Mouse (Mus musculus) urinary bladder, postnatal 36 days (tissue): ENCODE results near the gene Cdx2.

Source experiments
- DNase-seq, 2 experiments: peaks; one replicate each; pipeline ENCODE4 v3.0.0; 2022; ENCODE audit warnings: low spot score in 2 of 2, mixed read lengths in 1 of 2

Gene Cdx2

GRCm38 (mm10) chr5:147315432-147316075, 8.5 kb upstream of the Cdx2 start:
- no peak for DNase-seq

- no peak for DNase-seq
Observed at GRCm38 (mm10) chr5:147314646-147315431, 7.8 kb upstream of the Cdx2 start.

- DNase-seq, result no peak
Observed at GRCm38 (mm10) chr5:147312830-147313685, 6.0 kb upstream of the Cdx2 start.

GRCm38 (mm10) chr5:147309786-147310185, 2.7 kb upstream of the Cdx2 start:
- DNase-seq, result no peak

GRCm38 (mm10) chr5:147308451-147308850, 1.4 kb upstream of the Cdx2 start:
- DNase-seq, result no peak

DNA sequence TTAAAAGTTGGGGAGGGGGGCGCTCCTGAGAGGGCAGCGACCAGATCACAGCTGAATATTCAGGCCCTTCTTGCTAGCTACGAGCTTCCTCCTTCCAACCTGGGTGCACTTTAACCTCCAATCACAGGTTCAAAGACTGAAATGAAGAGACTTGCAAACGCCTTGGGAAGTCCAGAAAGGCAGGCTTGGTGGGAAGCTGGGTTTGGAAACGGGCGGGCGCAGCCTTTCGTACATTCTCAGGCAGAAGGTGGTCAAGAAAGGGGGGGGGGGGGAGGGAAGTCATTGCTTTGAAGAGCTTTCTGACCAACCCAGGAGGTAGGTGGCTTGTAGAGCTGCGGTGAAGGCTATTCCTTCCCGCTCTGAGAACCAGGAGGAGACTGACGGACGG, 322 bp upstream of the Cdx2 start:
- DNase-seq, result no peak

DNA sequence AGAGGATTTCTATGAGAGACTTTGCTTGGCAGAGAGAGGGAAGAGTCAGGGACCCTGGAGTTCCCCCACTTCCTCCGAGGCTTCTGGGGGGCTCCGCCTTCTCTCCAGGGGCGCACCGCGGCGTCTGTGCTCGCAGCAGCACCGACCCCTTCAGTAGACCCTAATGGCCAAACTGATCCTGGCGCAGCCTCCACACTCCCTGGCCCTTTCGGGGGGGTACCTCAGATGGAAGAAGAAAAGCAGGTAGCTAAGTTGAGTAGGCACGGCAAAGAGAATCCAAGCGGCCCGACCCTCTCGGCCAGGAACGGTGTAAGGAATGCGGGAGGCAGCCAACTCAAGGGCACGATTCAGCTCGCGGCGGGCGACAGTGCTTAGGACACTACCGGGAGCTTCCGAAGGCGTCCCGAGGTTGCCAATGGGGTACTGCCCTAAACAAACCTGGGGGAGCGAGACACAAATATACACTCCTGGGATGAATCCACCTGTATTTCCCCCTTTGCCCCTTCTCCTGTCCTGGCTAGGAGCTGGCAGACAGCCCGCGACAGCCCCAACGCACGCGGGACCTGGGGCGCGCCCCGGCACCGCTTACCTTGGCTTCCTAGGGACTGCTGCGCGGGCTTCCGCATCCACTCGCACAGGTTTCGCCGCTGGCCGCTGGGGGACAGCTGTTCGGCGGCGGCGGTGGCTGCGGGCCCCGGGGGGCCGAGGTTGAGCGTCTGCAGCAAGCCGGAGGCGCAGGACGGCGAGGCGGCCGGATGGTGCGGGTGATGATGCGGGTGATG, 1.0 kb downstream of the Cdx2 start:
- no peak for DNase-seq

- no peak for DNase-seq
Observed at GRCm38 (mm10) chr5:147305166-147305565, 1.9 kb downstream of the Cdx2 start.

- DNase-seq, result no peak
Observed at GRCm38 (mm10) chr5:147304276-147305155, 2.6 kb downstream of the Cdx2 start.

DNA sequence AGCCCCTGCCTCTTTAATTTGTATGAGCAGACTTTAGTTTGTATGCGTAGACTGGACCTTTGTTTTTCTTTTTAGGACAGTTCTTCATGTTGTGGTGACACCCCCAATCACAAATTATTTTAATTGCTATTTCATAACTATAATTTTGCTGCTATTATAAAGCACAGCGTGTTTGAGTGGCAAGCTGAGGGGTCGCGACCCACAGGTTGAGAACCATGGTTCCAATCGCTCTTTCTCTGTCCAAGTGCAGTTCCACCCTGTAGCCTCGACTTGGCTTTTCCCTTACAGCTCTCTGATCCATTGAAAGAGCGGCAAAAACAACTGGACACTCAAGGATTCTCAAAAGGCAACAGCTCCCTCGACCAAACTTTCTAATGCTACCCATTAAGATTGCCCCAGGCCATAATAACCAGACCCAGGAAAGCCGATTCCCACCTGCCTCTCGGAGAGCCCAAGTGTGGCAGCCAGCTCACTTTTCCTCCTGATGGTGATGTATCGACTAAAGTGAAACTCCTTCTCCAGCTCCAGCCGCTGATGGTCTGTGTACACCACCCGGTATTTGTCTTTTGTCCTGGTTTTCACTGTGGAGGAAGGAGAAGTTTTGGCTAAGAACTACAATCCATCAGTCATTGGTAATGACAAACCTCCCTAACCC, 4.2 kb downstream of the Cdx2 start:
- no peak for DNase-seq

GRCm38 (mm10) chr5:147302141-147302540, 4.9 kb downstream of the Cdx2 start:
- DNase-seq, result no peak

GRCm38 (mm10) chr5:147301781-147302070, 5.3 kb downstream of the Cdx2 start:
- DNase-seq, result no peak

- no peak for DNase-seq
Observed at GRCm38 (mm10) chr5:147300917-147301780, 5.9 kb downstream of the Cdx2 start.

DNA sequence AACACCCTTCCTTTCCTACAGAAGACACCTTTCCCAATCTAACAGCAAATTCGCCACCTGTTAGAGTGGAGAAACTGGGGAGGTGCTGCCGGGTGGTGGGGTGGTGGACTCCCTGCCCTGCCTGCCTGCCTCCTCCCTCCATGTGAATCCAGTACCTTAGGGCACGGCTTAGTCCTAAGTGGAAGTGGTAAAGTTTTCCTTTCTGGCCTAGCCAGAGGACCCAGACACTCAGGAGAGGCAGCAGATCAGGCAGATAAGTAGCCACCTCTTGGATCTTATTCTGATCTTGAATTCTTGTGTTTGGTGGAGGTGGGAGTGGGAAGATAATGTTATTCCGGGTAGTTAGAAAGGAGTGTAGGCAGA, 7.1 kb downstream of the Cdx2 start:
- DNase-seq, result no peak

GRCm38 (mm10) chr5:147299255-147300000, 7.6 kb downstream of the Cdx2 start:
- peak; percentile 26 to 47 for DNase-seq

DNA sequence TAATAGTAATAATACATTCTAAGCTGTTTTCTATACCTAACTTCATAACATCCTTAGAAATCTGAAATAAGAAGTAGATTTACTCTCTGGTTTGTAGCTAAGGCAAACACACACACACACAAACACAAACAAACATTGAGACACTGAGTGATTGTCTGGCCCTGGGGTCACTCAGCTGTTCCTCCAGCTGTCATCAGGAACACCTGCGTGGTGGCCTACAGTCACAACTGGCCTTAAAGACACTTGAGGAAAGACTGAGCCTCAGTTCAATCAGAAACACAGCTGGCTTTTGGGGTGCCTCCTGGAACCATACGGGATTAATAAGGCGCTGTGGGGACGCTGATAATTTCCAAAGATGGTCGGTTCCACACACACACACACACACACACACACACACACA, 9.8 kb downstream of the Cdx2 start:
- no peak for DNase-seq

- no peak for DNase-seq
Observed at GRCm38 (mm10) chr5:147294121-147294520, 12.9 kb downstream of the Cdx2 start.

GRCm38 (mm10) chr5:147293127-147293910, 13.8 kb downstream of the Cdx2 start:
- peak; percentile 42 to 55 for DNase-seq
